Mouse (Mus musculus) olfactory bulb, adult 2 months (tissue): ENCODE data around the gene Dpp6.

Source experiments
- CTCF ChIP-seq: fragments of 200-500 bp; IDR thresholded peaks from 2 replicates; pipeline ENCODE4 v1.5.1; 2012; ENCODE audit warnings: low read depth, mild to moderate bottlenecking, low read length, moderate library complexity; ENCODE audit not compliant: insufficient read depth
- POLR2A ChIP-seq: fragments of 200-500 bp; IDR thresholded peaks from 2 replicates; pipeline ENCODE4 v1.6.1; 2012; ENCODE audit warnings: mild to moderate bottlenecking, low read depth, low read length, moderate library complexity; ENCODE audit not compliant: insufficient read depth

GRCm38 (mm10) chr5:27370814-27371213 lies 553.8 kb downstream of the Dpp6 start:
- TF ChIP-seq CTCF, result no peak
- no peak for TF ChIP-seq POLR2A
